Mouse (Mus musculus) retina, postnatal 1 day (tissue): ENCODE measurements around the gene Olfr688.
A peak's percentile ranks its signal among the peaks of the same experiment; 100 is the strongest.

Experiments
- DNase-seq: peaks from one replicate; pipeline ENCODE4 v3.0.0-alpha.2; 2012

Olfr688 gene

DNA sequence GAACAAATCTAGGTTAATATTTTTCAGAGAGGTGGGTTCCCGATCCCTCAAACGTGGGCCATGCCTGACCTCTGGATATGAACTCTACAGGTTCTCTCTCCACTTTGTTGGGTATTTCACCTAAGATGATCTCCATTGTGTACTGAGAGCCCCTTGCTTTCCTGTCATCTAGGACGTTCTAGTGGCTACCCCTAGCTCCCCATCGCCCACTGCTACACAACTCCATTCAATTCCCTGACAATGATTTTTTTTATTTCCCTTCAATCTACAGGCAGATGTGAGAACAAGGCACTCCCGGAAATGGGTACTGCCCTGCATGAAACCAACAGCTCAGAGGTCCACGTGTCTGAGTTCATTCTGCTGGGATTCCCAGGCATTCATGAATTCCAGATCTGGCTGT is at the start of gene Olfr688:
Gene Olfr688 (plus strand): TSS at position 301 of the 400 bp plus-strand sequence.
- DNase-seq: no peak

DNA sequence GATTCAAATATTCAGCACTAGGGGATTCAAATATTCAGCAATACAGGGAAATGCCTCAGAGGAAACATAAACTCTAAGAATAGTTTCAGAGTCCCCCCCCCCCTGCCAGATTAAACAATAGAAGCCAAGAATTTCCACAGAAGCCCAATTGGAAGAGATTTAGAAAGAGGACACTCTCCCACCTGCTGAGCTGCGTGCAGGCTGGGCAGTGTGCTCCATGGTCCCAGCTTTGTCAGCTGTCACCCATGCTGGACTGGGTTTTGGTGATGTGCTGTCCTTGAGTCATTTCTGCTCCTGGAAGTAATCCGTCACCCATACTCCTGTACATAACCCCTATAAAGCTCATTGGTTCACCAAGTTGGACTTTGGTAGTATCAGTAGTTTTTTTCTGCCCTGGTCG is 40.2 kb upstream of the Olfr688 start:
- no peak for DNase-seq

DNA sequence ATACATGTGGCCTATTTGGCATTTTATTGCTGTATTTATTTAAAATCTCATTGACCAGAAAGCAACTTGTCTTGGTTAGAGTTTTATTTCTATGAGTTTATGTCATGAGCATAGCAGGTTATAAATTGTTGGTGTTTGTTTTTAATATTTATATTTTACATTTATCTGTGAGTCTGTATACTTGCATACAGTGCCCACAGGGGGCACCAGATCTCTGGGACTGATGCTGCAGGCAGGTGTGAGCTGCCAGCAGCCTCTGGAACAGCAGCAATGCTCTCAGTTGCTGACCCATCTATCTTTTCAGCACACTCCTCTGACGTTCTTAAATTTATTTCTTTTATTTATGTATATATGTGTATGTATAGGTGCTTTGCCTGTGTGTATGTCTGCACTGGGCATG is 39.7 kb upstream of the Olfr688 start:
- no peak for DNase-seq

DNA sequence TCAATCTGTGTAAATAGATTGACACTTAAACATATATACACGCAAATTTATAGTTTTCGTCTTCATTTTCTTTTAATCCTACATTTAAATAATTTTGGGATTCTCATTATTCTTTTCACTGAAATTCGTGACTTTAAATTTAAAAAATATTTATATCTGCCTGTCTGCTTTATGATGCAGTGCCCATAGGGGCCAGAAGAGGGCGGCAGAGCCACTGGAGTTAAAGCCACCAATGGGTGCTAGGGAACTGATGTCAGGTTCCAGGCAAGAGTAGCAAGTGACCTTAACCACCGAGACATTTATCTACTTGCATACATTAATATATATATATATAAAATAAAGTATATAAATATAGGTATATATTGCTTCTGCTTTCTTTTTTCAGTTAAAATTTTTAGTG is 31.2 kb upstream of the Olfr688 start:
- peak; percentile 5 for DNase-seq

DNA sequence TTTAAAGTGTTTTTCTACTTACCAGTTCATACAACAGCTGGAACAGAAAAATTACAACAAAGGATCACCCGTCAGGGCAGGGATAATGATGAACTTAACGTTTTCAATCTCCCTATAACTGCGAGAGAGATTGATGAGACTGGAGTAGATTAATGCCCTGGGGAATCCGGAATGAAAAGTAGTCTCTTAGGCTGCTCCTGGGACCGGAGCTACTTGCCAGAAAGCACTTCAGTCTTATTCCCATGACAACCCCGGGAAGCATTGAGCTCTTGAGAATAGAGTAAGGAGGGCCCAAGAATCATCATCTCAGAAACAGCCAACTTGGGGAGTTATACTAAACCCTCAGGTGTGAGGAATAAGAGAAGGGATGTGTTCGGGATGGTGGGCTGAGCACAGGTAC is 15.5 kb upstream of the Olfr688 start:
- DNase-seq: no peak

DNA sequence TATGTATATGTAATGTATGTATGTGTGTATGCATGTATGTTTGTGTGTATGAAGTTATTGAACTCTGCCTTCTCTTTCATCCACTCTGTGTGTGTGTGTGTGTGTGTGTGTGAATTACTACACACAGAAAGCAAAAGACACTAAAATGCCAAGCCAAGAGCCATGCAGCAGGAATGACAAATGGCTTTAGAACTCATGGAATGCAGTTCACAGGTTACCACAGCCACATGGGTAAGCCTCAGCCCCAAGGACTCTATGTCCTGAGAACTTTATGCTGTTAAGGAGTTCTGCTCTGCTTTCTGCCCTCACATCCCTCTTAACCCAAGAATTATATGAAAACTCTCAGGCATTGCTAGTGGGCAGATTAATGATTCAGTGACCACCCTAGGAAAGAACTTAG is 2.2 kb downstream of the Olfr688 start:
- DNase-seq: no peak

DNA sequence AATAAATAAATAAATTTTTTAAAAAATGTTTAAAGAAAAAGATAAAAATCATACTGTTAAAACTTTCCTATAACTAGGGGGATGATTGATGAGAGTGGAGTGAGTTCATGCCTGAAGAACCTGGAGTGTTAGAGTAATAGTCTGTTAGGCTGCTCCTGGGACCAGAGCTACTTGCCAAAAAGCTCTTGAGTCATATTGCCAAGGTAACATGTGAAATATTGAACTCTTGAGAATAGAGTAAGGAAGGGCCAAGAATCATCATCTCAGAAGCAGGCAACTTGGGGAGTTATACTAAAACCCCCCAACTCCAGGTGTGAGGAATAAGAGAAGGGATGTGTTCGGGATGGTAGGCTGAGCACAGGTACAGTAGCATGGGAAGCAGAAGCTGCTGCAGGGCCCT is 23.0 kb downstream of the Olfr688 start, which contains the start of gene Olfr689:
Gene Olfr689 (plus strand): TSS at position 301 of the 400 bp plus-strand sequence.
- DNase-seq: no peak

DNA sequence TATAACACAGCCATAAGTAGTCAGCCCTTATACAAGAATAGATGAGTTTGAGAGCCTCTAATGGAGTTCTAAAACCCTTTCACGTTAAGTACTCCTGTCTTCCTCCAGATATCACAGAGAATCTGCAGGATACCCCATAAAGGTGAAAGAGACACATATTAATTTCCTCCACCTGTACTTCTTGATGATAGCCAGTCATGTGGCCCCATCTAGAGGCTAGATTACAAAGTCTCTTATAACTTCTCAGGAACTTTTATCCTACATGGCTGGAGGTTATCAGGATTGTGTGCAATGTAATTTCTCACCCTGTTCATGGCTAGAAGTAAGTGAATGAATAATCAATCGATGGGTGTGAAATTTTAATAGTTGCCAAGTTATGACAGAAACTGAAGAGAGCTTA is 37.4 kb downstream of the Olfr688 start:
- DNase-seq: no peak

DNA sequence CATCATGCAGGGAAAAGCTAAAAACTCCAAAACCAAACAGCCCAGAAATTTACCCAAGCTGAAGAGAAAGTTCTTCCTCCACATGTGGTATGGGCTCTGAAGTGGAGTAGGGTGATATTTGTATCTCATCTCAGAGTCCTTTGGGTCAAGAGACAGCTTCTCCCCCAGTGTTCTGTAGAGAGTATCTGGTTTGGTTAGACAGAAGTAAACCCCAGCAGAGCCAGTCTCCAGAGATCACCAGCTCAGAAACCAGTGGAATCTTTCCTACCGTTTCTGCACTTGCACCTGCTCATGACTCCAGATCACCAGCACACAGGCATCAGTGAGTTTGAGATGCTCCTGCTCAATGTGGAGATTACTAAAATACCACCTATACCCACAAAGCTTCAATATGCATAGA is 46.1 kb downstream of the Olfr688 start, which contains the start of gene Olfr690:
Gene Olfr690 (minus strand): TSS at position 101 of the 400 bp plus-strand sequence.
- DNase-seq: no peak
